Mouse (Mus musculus) heart, embryonic 15.5 days (tissue): ENCODE data around the gene Mrpl49. TPM values are rescaled to one million over a fixed set of nuclear protein-coding genes. Genes with fewer than 3 reads are reported as not detected.
A peak's percentile ranks its signal among the peaks of the same experiment; 100 is the strongest.

Source experiments
- ATAC-seq: fragments of 200-750 bp; cut with Nextera tagmentation; replicated peaks from 2 replicates; pipeline ENCODE4 v1.8.0; 2017; ENCODE audit warnings: low read depth, moderate TSS enrichment; ENCODE audit not compliant: insufficient number of reproducible peaks, insufficient read depth, low FRiP score
- H3K27ac ChIP-seq: fragments of 300-500 bp; sonication (generic); 2 replicates; pipeline ENCODE4 v1.5.1; 2015; ENCODE audit warnings: mild to moderate bottlenecking, inconsistent platforms
- H3K27me3 ChIP-seq: fragments of 300-500 bp; sonication (generic); 2 replicates; pipeline ENCODE4 v1.6.1; 2015; ENCODE audit warnings: inconsistent platforms
- H3K36me3 ChIP-seq: fragments of 300-500 bp; sonication (generic); 2 replicates; pipeline ENCODE4 v1.6.1; 2015; ENCODE audit warnings: mild to moderate bottlenecking, inconsistent platforms
- H3K4me1 ChIP-seq: fragments of 300-500 bp; sonication (generic); replicated peaks from 2 replicates; pipeline ENCODE4 v1.6.1; 2015; ENCODE audit warnings: inconsistent platforms
- H3K4me2 ChIP-seq: fragments of 300-500 bp; sonication (generic); 2 replicates; pipeline ENCODE4 v1.6.1; 2015; ENCODE audit warnings: inconsistent platforms, mild to moderate bottlenecking, moderate library complexity
- H3K4me3 ChIP-seq: fragments of 300-500 bp; sonication (generic); 2 replicates; pipeline ENCODE4 v1.5.1; 2015; ENCODE audit warnings: mild to moderate bottlenecking, inconsistent platforms
- H3K9ac ChIP-seq: fragments of 300-500 bp; sonication (generic); 2 replicates; pipeline ENCODE4 v1.6.1; 2015; ENCODE audit warnings: mild to moderate bottlenecking, inconsistent platforms
- H3K9me3 ChIP-seq: fragments of 300-500 bp; sonication (generic); replicated peaks from 2 replicates; pipeline ENCODE4 v1.6.1; 2016; ENCODE audit warnings: inconsistent platforms
- WGBS: fragments of 180-500 bp; shearing (Covaris S2); methylation state at CpG from one replicate; pipeline ENCODE4 v1.1.7; 2015; ENCODE audit warnings: mixed read lengths; 5-methylcytosine and 5-hydroxymethylcytosine counted together
- microRNA-seq: library from miRNA; unstranded; fragments of <30 nt; microRNA quantifications from one replicate; pipeline ENCODE4, GENCODE M21; 2016
- polyA plus RNA-seq: library from polyadenylated mRNA; unstranded; fragments of >200 nt; fragmentation: Nextera tagmentation; extraction: Ambion mirVana; gene quantifications from 2 replicates; pipeline ENCODE4 v1.2.1, GENCODE M21; 2015

Gene Mrpl49
- polyA plus RNA-seq, 1 experiment from 2014 or later = 55.3 TPM

- no peaks in the 10 kb centered on the region for H3K9me3 ChIP-seq
- no peaks in the 10 kb centered on the region for H3K36me3 ChIP-seq
- H3K27me3 ChIP-seq = 0 out of 2 replicates have a peak, but pooled peaks cover 4% of the 10 kb centered on the region
- WGBS = 92% methylated on average over 10 of the region's 10 CpGs
- no peak for ATAC-seq
- H3K4me3 ChIP-seq = 0 out of 2 replicates have a peak overlapping the region, but pooled peaks have one; percentile 70
- no peak overlapping the region for H3K9ac ChIP-seq
- no peak overlapping the region for H3K27ac ChIP-seq
- H3K4me2 ChIP-seq = no peak overlapping the region
- H3K4me1 ChIP-seq = peaks cover 19% of the 10 kb centered on the region
Observed at GRCm38 (mm10) chr19:6013691-6014090, 43.9 kb downstream of the Mrpl49 start.

GRCm38 (mm10) chr19:6009137-6009536 lies 48.4 kb downstream of the Mrpl49 start:
- H3K9me3 ChIP-seq = no peaks in the 10 kb centered on the region
- H3K4me2 ChIP-seq = no peak overlapping the region
- no peak for ATAC-seq
- no peak overlapping the region for H3K4me3 ChIP-seq
- H3K9ac ChIP-seq = no peak overlapping the region
- H3K27me3 ChIP-seq = 0 out of 2 replicates have a peak, but pooled peaks cover 4% of the 10 kb centered on the region
- H3K4me1 ChIP-seq = no peaks in the 10 kb centered on the region
- H3K36me3 ChIP-seq = no peaks in the 10 kb centered on the region
- 78% methylated on average over 8 of the region's 8 CpGs for WGBS
- H3K27ac ChIP-seq = no peak overlapping the region

- Histone ChIP-seq H3K27me3 (no peaks in the 10 kb centered on the region), H3K4me1 (no peaks in the 10 kb centered on the region), H3K4me3 (no peak overlapping the region), H3K27ac (no peak overlapping the region), H3K36me3 (no peaks in the 10 kb centered on the region), H3K9me3 (no peaks in the 10 kb centered on the region), H3K9ac (no peak overlapping the region), H3K4me2 (no peak overlapping the region)
- WGBS = 81% methylated on average over 13 of the region's 13 CpGs
- no peak for ATAC-seq
Observed at GRCm38 (mm10) chr19:6007013-6007412, 50.6 kb downstream of the Mrpl49 start.

DNA sequence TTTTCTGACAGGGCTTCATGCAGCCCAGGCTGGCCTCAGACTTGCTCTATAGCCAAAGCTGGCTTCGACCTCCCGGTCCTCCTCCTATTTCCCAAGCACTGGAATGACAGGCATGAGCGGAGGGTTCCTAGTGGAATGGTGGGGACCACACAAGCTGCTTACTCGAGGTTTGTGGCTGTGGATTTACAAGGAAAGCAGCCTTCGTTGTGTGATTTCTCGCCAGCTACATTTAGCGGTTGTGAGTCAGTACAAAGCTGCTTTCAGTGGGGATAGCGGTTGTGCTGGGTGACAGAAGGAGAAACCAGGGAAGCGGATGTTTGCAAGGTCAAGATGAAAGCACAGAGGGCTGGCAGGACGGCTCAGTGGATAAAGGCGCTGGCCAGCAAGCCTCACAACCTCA lies 52.0 kb downstream of the Mrpl49 start:
- H3K27me3 ChIP-seq = no peaks in the 10 kb centered on the region
- H3K9ac ChIP-seq = no peak overlapping the region
- H3K4me2 ChIP-seq = no peak overlapping the region
- WGBS = 68% methylated on average over 11 of the region's 11 CpGs
- no peaks in the 10 kb centered on the region for H3K36me3 ChIP-seq
- H3K27ac ChIP-seq = no peak overlapping the region
- ATAC-seq = no peak
- no peaks in the 10 kb centered on the region for H3K4me1 ChIP-seq
- H3K9me3 ChIP-seq = no peaks in the 10 kb centered on the region
- H3K4me3 ChIP-seq = no peak overlapping the region

Small RNAs within 50 kb of the gene (microRNA-seq; reads per million reads assigned to microRNA genes)
- 2.3 reads per million, percentile 3 among the genes with 10 or more reads in this experiment for gene Mir6988

Other genes with a start within 250 kb of the Mrpl49 start
- 25.1 and 35.1 TPM in 2 replicates for gene Frmd8, start 182.5 kb downstream of the Mrpl49 start, polyA plus RNA-seq
- gene Slc25a45, start 180.0 kb downstream of the Mrpl49 start, polyA plus RNA-seq = 3.2 and 4.2 TPM in 2 replicates
- gene Tigd3, start 163.6 kb downstream of the Mrpl49 start, polyA plus RNA-seq = 1.2 and 2.0 TPM in 2 replicates
- gene Dpf2, start 144.8 kb downstream of the Mrpl49 start, polyA plus RNA-seq = 81.9 and 106 TPM in 2 replicates
- 10.4 and 13.0 TPM in 2 replicates for gene Cdc42ep2, start 133.0 kb downstream of the Mrpl49 start, polyA plus RNA-seq
- gene Pola2, start 93.6 kb downstream of the Mrpl49 start, polyA plus RNA-seq = 35.8 and 48.9 TPM in 2 replicates
- not detected in 2 replicates for gene Slc22a20, start 71.6 kb downstream of the Mrpl49 start, polyA plus RNA-seq
- 6.6 and 10.0 TPM in 2 replicates for gene Capn1, start 41.9 kb downstream of the Mrpl49 start, polyA plus RNA-seq
- gene Syvn1, start 11.2 kb downstream of the Mrpl49 start, polyA plus RNA-seq = 14.5 and 19.2 TPM in 2 replicates
- gene Fau, start 59 bp upstream of the Mrpl49 start, polyA plus RNA-seq = 434 and 453 TPM in 2 replicates
- 19.3 and 25.6 TPM in 2 replicates for gene Znhit2, start 3.4 kb upstream of the Mrpl49 start, polyA plus RNA-seq
- 5.4 and 11.3 TPM in 2 replicates for gene Tm7sf2, start 10.6 kb upstream of the Mrpl49 start, polyA plus RNA-seq
- gene Vps51, start 19.4 kb upstream of the Mrpl49 start, polyA plus RNA-seq = 35.6 and 51.9 TPM in 2 replicates
- gene Tmem262, start 22.2 kb upstream of the Mrpl49 start, polyA plus RNA-seq = not detected in 2 replicates
- 0.48 and 1.3 TPM in 2 replicates for gene Gm28374, start 24.5 kb upstream of the Mrpl49 start, polyA plus RNA-seq
- 39.1 and 53.1 TPM in 2 replicates for gene Zfpl1, start 27.2 kb upstream of the Mrpl49 start, polyA plus RNA-seq
- gene Cdca5, start 27.2 kb upstream of the Mrpl49 start, polyA plus RNA-seq = 19.6 and 27.2 TPM in 2 replicates
- gene AC131692.1, start 36.6 kb upstream of the Mrpl49 start, polyA plus RNA-seq = 0.20 and 0.38 TPM in 2 replicates
- 0.21 and 0.36 TPM in 2 replicates for gene Naaladl1, start 48.0 kb upstream of the Mrpl49 start, polyA plus RNA-seq
- gene Sac3d1, start 60.9 kb upstream of the Mrpl49 start, polyA plus RNA-seq = 28.1 and 38.1 TPM in 2 replicates
- gene Snx15, start 70.5 kb upstream of the Mrpl49 start, polyA plus RNA-seq = 19.8 and 25.9 TPM in 2 replicates
- gene Batf2, start 83.2 kb upstream of the Mrpl49 start, polyA plus RNA-seq = 0.23 TPM in 1 of 2 replicates, not detected in the other
- gene Arl2, start 83.8 kb upstream of the Mrpl49 start, polyA plus RNA-seq = 74.7 and 81.8 TPM in 2 replicates
- gene Majin, start 126.6 kb upstream of the Mrpl49 start, polyA plus RNA-seq = not detected in 2 replicates
- 0.57 TPM in 1 of 2 replicates, not detected in the other for gene Gpha2, start 168.6 kb upstream of the Mrpl49 start, polyA plus RNA-seq
- gene Ppp2r5b, start 178.1 kb upstream of the Mrpl49 start, polyA plus RNA-seq = 21.4 and 28.1 TPM in 2 replicates
- gene Atg2a, start 183.9 kb upstream of the Mrpl49 start, polyA plus RNA-seq = 6.7 and 10.0 TPM in 2 replicates
- gene Ehd1, start 218.9 kb upstream of the Mrpl49 start, polyA plus RNA-seq = 54.1 and 66.8 TPM in 2 replicates
- 0.30 and 0.60 TPM in 2 replicates for gene Cdc42bpg, start 248.7 kb upstream of the Mrpl49 start, polyA plus RNA-seq